Mouse (Mus musculus) MEL (cell line): ENCODE measurements around the gene Ifih1. TPM values are rescaled to one million over a fixed set of nuclear protein-coding genes. Genes with fewer than 3 reads are reported as not detected.
A peak's percentile ranks its signal among the peaks of the same experiment; 100 is the strongest.

Experiments used
- DNase-seq: peaks from one replicate; pipeline ENCODE4 v3.0.0; 2011; ENCODE audit warnings: low read depth, low spot score
- H3K27ac ChIP-seq: 2 replicates; pipeline ENCODE4 v1.5.1; 2012; ENCODE audit warnings: low read depth, mild to moderate bottlenecking, control low read depth, low read length, moderate library complexity; ENCODE audit not compliant: control insufficient read depth
- H3K27me3 ChIP-seq, 2 experiments: fragments of 150-350 bp in 1 of 2; sonication (generic) in 1 of 2; 2 replicates each; pipeline ENCODE4 v1.6.1; 2012; ENCODE audit warnings: low read length in 2 of 2, mild to moderate bottlenecking in 2 of 2, improper control_type of control experiment in 1 of 2, moderate library complexity in 1 of 2; ENCODE audit not compliant: insufficient read depth in 2 of 2, control insufficient read depth in 1 of 2
- H3K36me3 ChIP-seq, 2 experiments: 2 replicates each; pipeline ENCODE4 v1.6.1; 2012 to 2014; ENCODE audit warnings: low read length in 2 of 2, improper control_type of control experiment in 1 of 2, inconsistent platforms in 1 of 2, mild to moderate bottlenecking in 1 of 2; ENCODE audit not compliant: insufficient read depth in 2 of 2, control insufficient read depth in 1 of 2
- H3K4me1 ChIP-seq, 2 experiments: fragments of 150-350 bp in 1 of 2; sonication (generic) in 1 of 2; 2 replicates each; pipeline ENCODE4 v1.6.1; 2012; ENCODE audit warnings: low read length in 2 of 2, improper control_type of control experiment in 1 of 2, mild to moderate bottlenecking in 1 of 2; ENCODE audit not compliant: insufficient read depth in 2 of 2, control insufficient read depth in 1 of 2
- H3K4me3 ChIP-seq, 2 experiments: fragments of 150-350 bp in 1 of 2; sonication (generic) in 1 of 2; 2 replicates each; pipeline ENCODE4 v1.5.1; 2012; ENCODE audit warnings: low read depth in 2 of 2, low read length in 2 of 2, mild to moderate bottlenecking in 2 of 2, moderate library complexity in 2 of 2, control low read depth in 1 of 2, improper control_type of control experiment in 1 of 2; ENCODE audit not compliant: control insufficient read depth in 1 of 2, insufficient read depth in 1 of 2
- H3K79me2 ChIP-seq: 2 replicates; pipeline ENCODE4 v1.6.1; 2012; ENCODE audit warnings: mild to moderate bottlenecking, low read length, moderate library complexity; ENCODE audit not compliant: control insufficient read depth, poor library complexity, insufficient read depth
- H3K9ac ChIP-seq: 2 replicates; pipeline ENCODE4 v1.6.1; 2012; ENCODE audit warnings: low read depth, mild to moderate bottlenecking, control low read depth, low read length, moderate library complexity; ENCODE audit not compliant: control insufficient read depth, poor library complexity, severe bottlenecking
- H3K9me3 ChIP-seq: fragments of 150-350 bp; sonication (generic); replicated peaks from 2 replicates; pipeline ENCODE4 v1.6.1; 2012; ENCODE audit warnings: mild to moderate bottlenecking, low read length, improper control_type of control experiment, moderate library complexity; ENCODE audit not compliant: insufficient read depth
- CHD1 ChIP-seq: IDR thresholded peaks from 2 replicates; pipeline ENCODE4 v1.6.1; 2012; ENCODE audit warnings: low read depth, mild to moderate bottlenecking, inconsistent platforms, low read length, improper control_type of control experiment
- CHD2 ChIP-seq: IDR thresholded peaks from 2 replicates; pipeline ENCODE4 v1.6.1; 2011; ENCODE audit warnings: low read length, improper control_type of control experiment
- CTCF ChIP-seq, 3 experiments: IDR thresholded peaks in 2 of 3; conservative IDR thresholded peaks in 1 of 3; 2 replicates each; pipeline ENCODE4 v1.5.1; 2011 to 2012; ENCODE audit warnings: low read length in 3 of 3, low read depth in 2 of 3, mild to moderate bottlenecking in 2 of 3, improper control_type of control experiment in 1 of 3, inconsistent platforms in 1 of 3, mixed read lengths in 1 of 3, moderate library complexity in 1 of 3; ENCODE audit not compliant: control insufficient read depth in 1 of 3, insufficient read depth in 1 of 3, poor library complexity in 1 of 3, severe bottlenecking in 1 of 3
- E2F4 ChIP-seq: IDR thresholded peaks from 2 replicates; pipeline ENCODE4 v1.6.1; 2011; ENCODE audit warnings: low read depth, low read length, improper control_type of control experiment, borderline replicate concordance
- ELF1 ChIP-seq: IDR thresholded peaks from 2 replicates; pipeline ENCODE4 v1.6.1; 2014; ENCODE audit warnings: low read depth, mild to moderate bottlenecking, inconsistent platforms, low read length, improper control_type of control experiment, moderate library complexity
- EP300 ChIP-seq, 2 experiments: IDR thresholded peaks; 2 replicates each; pipeline ENCODE4 v1.6.1; 2011; ENCODE audit warnings: improper control_type of control experiment in 2 of 2, low read length in 2 of 2, low read depth in 1 of 2, mild to moderate bottlenecking in 1 of 2
- GATA1 ChIP-seq: IDR thresholded peaks from 2 replicates; pipeline ENCODE4 v1.6.1; 2011; ENCODE audit warnings: low read depth, low read length, improper control_type of control experiment
- HCFC1 ChIP-seq: IDR thresholded peaks from 2 replicates; pipeline ENCODE4 v1.6.1; 2012; ENCODE audit warnings: low read depth, mild to moderate bottlenecking, inconsistent platforms, low read length, improper control_type of control experiment, moderate library complexity
- JUND ChIP-seq: IDR thresholded peaks from 2 replicates; pipeline ENCODE4 v1.6.1; 2011; ENCODE audit warnings: low read depth, mild to moderate bottlenecking, improper control_type of control experiment, low read length
- KAT2A ChIP-seq: conservative IDR thresholded peaks from 2 replicates; pipeline ENCODE4 v1.6.1; 2012; ENCODE audit warnings: low read depth, low read length, improper control_type of control experiment, inconsistent platforms
- MAZ ChIP-seq: IDR thresholded peaks from 2 replicates; pipeline ENCODE4 v1.6.1; 2012; ENCODE audit warnings: low read depth, mild to moderate bottlenecking, inconsistent platforms, low read length, improper control_type of control experiment
- MYC ChIP-seq: IDR thresholded peaks from 2 replicates; pipeline ENCODE4 v1.6.1; 2011; ENCODE audit warnings: low read depth, mild to moderate bottlenecking, low read length, improper control_type of control experiment, moderate library complexity
- NRF1 ChIP-seq: IDR thresholded peaks from 2 replicates; pipeline ENCODE4 v1.6.1; 2014; ENCODE audit warnings: low read depth, mild to moderate bottlenecking, inconsistent platforms, low read length, improper control_type of control experiment, moderate library complexity; ENCODE audit not compliant: poor library complexity, insufficient read depth, severe bottlenecking
- POLR2A ChIP-seq, 2 experiments: IDR thresholded peaks; 2 replicates each; pipeline ENCODE4 v1.6.1; 2011 to 2012; ENCODE audit warnings: low read length in 2 of 2, mild to moderate bottlenecking in 2 of 2, control low read depth in 1 of 2, improper control_type of control experiment in 1 of 2, low read depth in 1 of 2, moderate library complexity in 1 of 2; ENCODE audit not compliant: control insufficient read depth in 1 of 2, insufficient read depth in 1 of 2, poor library complexity in 1 of 2
- RAD21 ChIP-seq: IDR thresholded peaks from 2 replicates; pipeline ENCODE4 v1.6.1; 2011; ENCODE audit warnings: mild to moderate bottlenecking, low read depth, low read length, improper control_type of control experiment
- SIN3A ChIP-seq: IDR thresholded peaks from 2 replicates; pipeline ENCODE4 v1.6.1; 2012; ENCODE audit warnings: low read length, improper control_type of control experiment, inconsistent platforms
- SMC3 ChIP-seq: IDR thresholded peaks from 2 replicates; pipeline ENCODE4 v1.6.1; 2011; ENCODE audit warnings: low read depth, low read length, improper control_type of control experiment
- TBP ChIP-seq: IDR thresholded peaks from 2 replicates; pipeline ENCODE4 v1.8.0; 2011; ENCODE audit warnings: low read depth, low read length, improper control_type of control experiment
- UBTF ChIP-seq: IDR thresholded peaks from 2 replicates; pipeline ENCODE4 v1.6.1; 2012; ENCODE audit warnings: low read depth, mild to moderate bottlenecking, inconsistent platforms, low read length, improper control_type of control experiment, moderate library complexity, borderline replicate concordance; ENCODE audit not compliant: insufficient read depth
- USF2 ChIP-seq, 2 experiments: IDR thresholded peaks; 2 replicates each; pipeline ENCODE4 v1.6.1; 2011 to 2012; ENCODE audit warnings: improper control_type of control experiment in 2 of 2, low read length in 2 of 2, borderline replicate concordance in 1 of 2, inconsistent platforms in 1 of 2, low read depth in 1 of 2, mild to moderate bottlenecking in 1 of 2; ENCODE audit not compliant: insufficient read depth in 1 of 2
- ZC3H11A ChIP-seq: IDR thresholded peaks from 2 replicates; pipeline ENCODE4 v1.6.1; 2012; ENCODE audit warnings: low read depth, mild to moderate bottlenecking, inconsistent platforms, low read length, improper control_type of control experiment
- ZKSCAN1 ChIP-seq: IDR thresholded peaks from 2 replicates; pipeline ENCODE4 v1.6.1; 2012; ENCODE audit warnings: low read depth, mild to moderate bottlenecking, inconsistent platforms, low read length, improper control_type of control experiment, moderate library complexity
- polyA plus RNA-seq, 2 experiments: library from polyadenylated mRNA; stranded (reverse) in 1 of 2; unstranded in 1 of 2; fragments of >175 nt in 1 of 2; fragments of >200 nt in 1 of 2; gene quantifications; 2 replicates each; pipeline versions ENCODE4 v1.2.1 to v1.2.4; 2012; ENCODE audit warnings: low replicate concordance in 2 of 2, low read depth in 1 of 2; ENCODE audit not compliant: insufficient read length in 2 of 2, insufficient read depth in 1 of 2, missing spikeins in 1 of 2
- total RNA-seq: library from RNA; depleted of rRNA; stranded (reverse); fragments of 300-350 nt; gene quantifications from 2 replicates; pipeline ENCODE4 v1.2.3, GENCODE M21; 2012

The Ifih1 gene
- total and polyA plus RNA-seq, 3 experiments: 11.4 to 71.9 (median 41.5) TPM

GRCm38 (mm10) chr2:62654519-62655338, 8.7 kb upstream of the Ifih1 start:
- Histone ChIP-seq H3K9me3 (no peaks in the 10 kb centered on the region), H3K79me2 (no peaks in the 10 kb centered on the region), H3K36me3 (no peaks in the 10 kb centered on the region), H3K27ac (no peak overlapping the region), H3K4me1 (peaks cover 2% of the 10 kb centered on the region in 2 experiments; a peak in 2 of 4 replicates), H3K4me3 (no peak overlapping the region), H3K9ac (no peak overlapping the region), H3K27me3 (no peaks in the 10 kb centered on the region)
- TF ChIP-seq CTCF (IDR thresholded peaks at IDR 0.05 in 2 of 3, conservative IDR thresholded peaks at IDR 0.05 in 1 of 3; ENCODE audit: control insufficient read depth in 1 of 3, insufficient read depth in 1 of 3, low read depth in 2 of 3, low read length in 3 of 3, poor library complexity in 1 of 3, severe bottlenecking in 1 of 3) (peak; percentile 49 to 84 (median 60)), HCFC1 (0 out of 2 replicates have a peak, but pooled peaks have one; percentile 22), RAD21 (peak; percentile 72), MYC (peak; percentile 21; the same call in 1 of the 2 replicates), EP300 (IDR thresholded peaks at IDR 0.05; ENCODE audit: low read depth in 1 of 2, low read length in 2 of 2) (0 out of 4 replicates have a peak, but pooled peaks of 1 of the 2 experiments have one; percentile 5), TBP (0 out of 2 replicates have a peak, but pooled peaks have one; percentile 23), ZC3H11A (peak; percentile 29; the same call in 1 of the 2 replicates), SIN3A (peak; percentile 39; the same call in 1 of the 2 replicates), E2F4 (no peak), POLR2A (IDR thresholded peaks at IDR 0.05; ENCODE audit: control insufficient read depth in 1 of 2, insufficient read depth in 1 of 2, low read depth in 1 of 2, low read length in 2 of 2, poor library complexity in 1 of 2) (no peak), SMC3 (peak; percentile 78), NRF1 (no peak), JUND (no peak), GATA1 (peak; percentile 43; the same call in 1 of the 2 replicates), UBTF (no peak), MAZ (no peak)
- peak; percentile 88 for DNase-seq

- Histone ChIP-seq H3K27me3 (no peaks in the 10 kb centered on the region), H3K4me1 (peaks cover 2% of the 10 kb centered on the region in 2 experiments; a peak in 2 of 4 replicates), H3K79me2 (no peaks in the 10 kb centered on the region), H3K36me3 (no peaks in the 10 kb centered on the region), H3K9ac (no peak overlapping the region), H3K27ac (no peak overlapping the region), H3K4me3 (no peak overlapping the region), H3K9me3 (no peaks in the 10 kb centered on the region)
- DNase-seq: no peak
- TF ChIP-seq KAT2A (no peak), POLR2A (IDR thresholded peaks at IDR 0.05; ENCODE audit: control insufficient read depth in 1 of 2, insufficient read depth in 1 of 2, low read depth in 1 of 2, low read length in 2 of 2, poor library complexity in 1 of 2) (no peak), CHD2 (no peak), ELF1 (no peak), ZKSCAN1 (no peak), USF2 (IDR thresholded peaks at IDR 0.05; ENCODE audit: borderline replicate concordance in 1 of 2, insufficient read depth in 1 of 2, low read depth in 1 of 2, low read length in 2 of 2) (no peak), CHD1 (no peak), TBP (no peak)
Measured at GRCm38 (mm10) chr2:62652466-62652865, 6.4 kb upstream of the Ifih1 start.
